Mouse (Mus musculus) heart, embryonic 15.5 days (tissue): Measurements from ENCODE around the gene Pafah1b3. TPM values are rescaled to one million over a fixed set of nuclear protein-coding genes. Genes with fewer than 3 reads are reported as not detected.
"Not testable (repeated sequence)": the region's sequence is repeated elsewhere in the genome, so short reads cannot be mapped to it uniquely, and the experiment has no call there.

Source experiments
- ATAC-seq: fragments of 200-750 bp; cut with Nextera tagmentation; replicated peaks from 2 replicates; pipeline ENCODE4 v1.8.0; 2017; ENCODE audit warnings: low read depth, moderate TSS enrichment; ENCODE audit not compliant: insufficient number of reproducible peaks, insufficient read depth, low FRiP score
- H3K27ac ChIP-seq: fragments of 300-500 bp; sonication (generic); 2 replicates; pipeline ENCODE4 v1.5.1; 2015; ENCODE audit warnings: mild to moderate bottlenecking, inconsistent platforms
- H3K27me3 ChIP-seq: fragments of 300-500 bp; sonication (generic); 2 replicates; pipeline ENCODE4 v1.6.1; 2015; ENCODE audit warnings: inconsistent platforms
- H3K36me3 ChIP-seq: fragments of 300-500 bp; sonication (generic); 2 replicates; pipeline ENCODE4 v1.6.1; 2015; ENCODE audit warnings: mild to moderate bottlenecking, inconsistent platforms
- H3K4me1 ChIP-seq: fragments of 300-500 bp; sonication (generic); replicated peaks from 2 replicates; pipeline ENCODE4 v1.6.1; 2015; ENCODE audit warnings: inconsistent platforms
- H3K4me2 ChIP-seq: fragments of 300-500 bp; sonication (generic); 2 replicates; pipeline ENCODE4 v1.6.1; 2015; ENCODE audit warnings: inconsistent platforms, mild to moderate bottlenecking, moderate library complexity
- H3K4me3 ChIP-seq: fragments of 300-500 bp; sonication (generic); 2 replicates; pipeline ENCODE4 v1.5.1; 2015; ENCODE audit warnings: mild to moderate bottlenecking, inconsistent platforms
- H3K9ac ChIP-seq: fragments of 300-500 bp; sonication (generic); 2 replicates; pipeline ENCODE4 v1.6.1; 2015; ENCODE audit warnings: mild to moderate bottlenecking, inconsistent platforms
- H3K9me3 ChIP-seq: fragments of 300-500 bp; sonication (generic); replicated peaks from 2 replicates; pipeline ENCODE4 v1.6.1; 2016; ENCODE audit warnings: inconsistent platforms
- WGBS: fragments of 180-500 bp; shearing (Covaris S2); methylation state at CpG from one replicate; pipeline ENCODE4 v1.1.7; 2015; ENCODE audit warnings: mixed read lengths; 5-methylcytosine and 5-hydroxymethylcytosine counted together
- polyA plus RNA-seq: library from polyadenylated mRNA; unstranded; fragments of >200 nt; fragmentation: Nextera tagmentation; extraction: Ambion mirVana; gene quantifications from 2 replicates; pipeline ENCODE4 v1.2.1, GENCODE M21; 2015

Gene Pafah1b3
- polyA plus RNA-seq, 1 experiment from 2014 or later = 103 TPM

DNA sequence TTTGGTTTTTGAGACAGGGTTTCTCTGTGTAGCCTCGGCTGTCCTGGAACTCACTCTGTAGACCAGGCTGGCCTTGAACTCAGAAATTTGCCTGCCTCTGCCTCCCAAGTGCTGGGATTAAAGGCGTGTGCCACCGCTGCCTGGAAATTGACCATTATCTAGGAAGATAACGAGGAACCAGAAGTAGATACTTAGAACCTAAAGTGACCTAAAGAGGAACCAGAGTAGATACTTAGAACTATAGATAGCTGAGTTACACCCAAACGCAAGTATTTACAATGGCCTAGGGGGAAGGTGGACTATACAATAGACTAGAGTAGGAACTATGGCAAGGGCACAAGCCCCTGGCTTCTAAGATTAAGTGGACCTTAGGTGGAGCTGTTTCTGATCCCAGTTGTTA lies 32.0 kb downstream of the Pafah1b3 start:
- 76% methylated on average over 5 of the region's 5 CpGs for WGBS
- H3K4me2 ChIP-seq, H3K36me3 ChIP-seq, ATAC-seq, H3K4me3 ChIP-seq, H3K27me3 ChIP-seq, H3K9me3 ChIP-seq, H3K9ac ChIP-seq, H3K27ac ChIP-seq: not testable (repeated sequence)
- peaks cover 29% of the 10 kb centered on the region for H3K4me1 ChIP-seq

DNA sequence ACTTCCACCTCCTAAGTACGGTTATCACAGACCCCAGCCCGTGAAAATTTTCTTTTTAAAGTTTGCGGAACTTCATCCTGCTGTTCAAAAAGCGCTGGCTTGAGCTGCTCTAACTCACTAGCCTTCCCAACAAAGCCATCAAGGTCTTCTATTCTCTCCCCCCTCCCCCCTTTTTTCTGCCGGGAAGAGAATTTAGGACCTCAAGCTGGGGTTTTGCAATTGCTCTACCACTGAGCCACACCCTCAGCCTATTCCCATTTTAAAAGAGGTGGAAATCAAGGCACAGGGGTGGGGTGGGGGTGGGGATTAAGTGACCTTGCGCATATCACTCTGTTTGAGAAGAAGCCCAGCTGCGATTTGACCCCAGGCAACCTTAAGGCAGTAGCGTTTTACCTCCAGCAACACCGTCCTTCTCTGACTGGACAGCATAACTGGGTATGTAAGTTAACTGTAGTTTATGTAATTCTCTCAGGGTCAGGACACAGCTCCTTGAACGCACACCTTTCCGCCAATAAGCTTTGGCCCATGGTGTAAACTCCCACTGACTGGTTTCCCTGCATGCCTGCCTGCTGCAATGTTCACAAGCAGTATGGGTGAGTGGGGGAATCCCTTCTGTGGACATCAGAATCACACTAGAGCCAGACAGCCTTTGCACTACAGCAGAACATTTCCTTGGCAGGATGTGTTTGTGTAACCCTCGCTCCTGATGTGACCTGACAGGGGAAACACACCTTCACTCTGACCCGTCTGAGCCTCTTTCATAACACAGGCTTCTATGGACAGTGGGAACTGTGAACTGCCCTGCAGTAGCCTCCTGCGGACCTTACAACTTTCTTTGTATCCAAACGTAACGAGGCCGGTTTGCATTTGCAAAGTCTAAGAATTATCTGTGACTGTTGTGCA lies 33.6 kb downstream of the Pafah1b3 start:
- no peak overlapping the region for H3K9ac ChIP-seq
- ATAC-seq = no peak
- no peaks in the 10 kb centered on the region for H3K27me3 ChIP-seq
- WGBS = 41% methylated on average over 17 of the region's 17 CpGs
- H3K4me3 ChIP-seq = no peak overlapping the region
- no peaks in the 10 kb centered on the region for H3K36me3 ChIP-seq
- H3K4me1 ChIP-seq = peaks cover 13% of the 10 kb centered on the region
- no peaks in the 10 kb centered on the region for H3K9me3 ChIP-seq
- no peak overlapping the region for H3K4me2 ChIP-seq
- H3K27ac ChIP-seq = no peak overlapping the region

DNA sequence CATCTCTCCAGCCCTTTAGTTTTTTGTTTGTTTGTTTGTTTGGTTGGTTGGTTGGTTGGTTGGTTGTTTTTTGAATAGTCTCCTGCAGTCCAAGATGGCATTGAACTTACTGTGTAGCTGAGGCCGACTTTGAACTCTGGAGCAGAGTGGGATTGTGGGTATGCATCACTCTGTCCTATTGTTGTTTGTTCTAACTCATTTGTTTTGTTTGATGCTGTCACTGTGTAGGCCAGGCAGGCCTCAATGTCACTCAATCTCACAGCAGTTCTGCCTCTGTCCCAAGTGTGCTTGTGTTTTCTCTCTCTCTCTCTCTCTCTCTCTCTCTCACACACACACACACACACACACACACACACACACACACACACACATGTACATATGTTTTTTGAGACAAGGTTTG lies 35.9 kb downstream of the Pafah1b3 start:
- Histone ChIP-seq H3K4me1 (peaks cover 5% of the 10 kb centered on the region), H3K36me3 (no peaks in the 10 kb centered on the region), H3K27ac (no peak overlapping the region), H3K9ac (no peak overlapping the region), H3K9me3 (no peaks in the 10 kb centered on the region), H3K4me2 (no peak overlapping the region), H3K27me3 (no peaks in the 10 kb centered on the region), H3K4me3 (no peak overlapping the region)
- 65% methylated on average over 1 of the region's 1 CpGs for WGBS
- ATAC-seq = no peak

DNA sequence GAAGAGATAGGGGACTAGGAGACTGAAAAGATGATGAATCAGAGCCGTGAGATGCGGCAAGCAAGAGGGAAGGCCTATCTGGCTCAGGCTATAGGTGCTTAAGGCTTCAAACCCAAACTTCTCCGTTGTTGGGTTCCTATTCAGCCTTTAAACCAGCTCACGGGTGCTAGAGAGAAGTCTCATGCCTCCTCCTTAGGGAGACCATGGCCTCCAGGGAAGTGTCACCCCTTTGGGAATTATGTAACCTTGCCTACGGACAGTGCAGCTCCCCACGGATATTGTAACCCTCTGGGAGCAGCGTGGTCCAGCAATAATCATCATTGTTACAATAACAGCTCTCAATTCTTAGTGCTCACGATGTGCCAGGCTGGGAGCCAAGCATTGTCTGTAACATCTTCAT lies 46.0 kb downstream of the Pafah1b3 start:
- no peaks in the 10 kb centered on the region for H3K36me3 ChIP-seq
- WGBS = 24% methylated on average over 8 of the region's 8 CpGs

DNA sequence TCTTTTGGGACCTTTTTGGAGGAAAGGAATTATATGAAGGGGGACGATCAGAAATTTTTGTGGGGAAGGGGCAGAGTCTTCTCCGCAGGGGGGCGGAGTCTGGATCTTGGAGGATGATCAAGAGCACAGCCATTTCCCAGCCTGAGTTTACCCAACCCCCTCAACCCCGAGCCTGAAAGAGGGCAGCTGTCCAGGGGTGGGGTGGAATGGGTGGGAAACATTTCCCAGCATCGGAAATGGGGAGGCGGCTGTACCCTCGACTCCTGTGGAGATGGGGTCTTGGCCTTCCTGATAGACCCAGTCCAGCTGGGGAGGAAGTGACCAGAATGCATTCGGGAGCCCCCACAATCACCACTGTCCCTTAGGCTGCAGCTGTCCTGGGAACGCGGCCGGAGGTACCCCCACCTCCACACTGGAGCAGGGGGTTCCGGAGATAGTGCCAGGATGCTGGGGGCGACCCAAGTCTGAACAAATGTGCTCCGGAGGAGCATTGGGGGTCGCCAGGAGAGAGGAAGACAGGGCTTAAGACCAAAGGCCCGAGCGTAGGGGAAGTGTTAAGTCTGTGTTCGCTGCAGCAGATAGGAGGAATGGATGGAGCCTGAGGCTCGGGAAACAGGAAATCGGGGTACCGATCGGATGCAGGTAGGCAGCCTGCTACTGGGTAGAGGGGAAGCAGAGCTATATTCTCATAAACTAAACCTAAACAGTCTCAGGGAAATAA lies 46.6 kb downstream of the Pafah1b3 start:
- Histone ChIP-seq H3K4me3 (peak overlapping the region; percentile 69), H3K27me3 (no peaks in the 10 kb centered on the region), H3K36me3 (no peaks in the 10 kb centered on the region), H3K4me1 (peaks cover 37% of the 10 kb centered on the region), H3K27ac (peak overlapping the region; percentile 96), H3K4me2 (peak overlapping the region; percentile 94), H3K9me3 (no peaks in the 10 kb centered on the region), H3K9ac (peak overlapping the region; percentile 95)
- 3% methylated on average over 22 of the region's 22 CpGs for WGBS
- peak; percentile 18; the same call in 1 of the 2 replicates for ATAC-seq

More for the DNA sequence above, 46.0 kb downstream of the Pafah1b3 start:
- peak overlapping the region; percentile 69 for H3K4me3 ChIP-seq
- H3K4me1 ChIP-seq = peaks cover 31% of the 10 kb centered on the region
- H3K9me3 ChIP-seq = no peaks in the 10 kb centered on the region
- ATAC-seq = no peak
- H3K4me2 ChIP-seq = peak overlapping the region; percentile 94
- H3K27me3 ChIP-seq = no peaks in the 10 kb centered on the region
- peak overlapping the region; percentile 96 for H3K27ac ChIP-seq
- H3K9ac ChIP-seq = peak overlapping the region; percentile 95

DNA sequence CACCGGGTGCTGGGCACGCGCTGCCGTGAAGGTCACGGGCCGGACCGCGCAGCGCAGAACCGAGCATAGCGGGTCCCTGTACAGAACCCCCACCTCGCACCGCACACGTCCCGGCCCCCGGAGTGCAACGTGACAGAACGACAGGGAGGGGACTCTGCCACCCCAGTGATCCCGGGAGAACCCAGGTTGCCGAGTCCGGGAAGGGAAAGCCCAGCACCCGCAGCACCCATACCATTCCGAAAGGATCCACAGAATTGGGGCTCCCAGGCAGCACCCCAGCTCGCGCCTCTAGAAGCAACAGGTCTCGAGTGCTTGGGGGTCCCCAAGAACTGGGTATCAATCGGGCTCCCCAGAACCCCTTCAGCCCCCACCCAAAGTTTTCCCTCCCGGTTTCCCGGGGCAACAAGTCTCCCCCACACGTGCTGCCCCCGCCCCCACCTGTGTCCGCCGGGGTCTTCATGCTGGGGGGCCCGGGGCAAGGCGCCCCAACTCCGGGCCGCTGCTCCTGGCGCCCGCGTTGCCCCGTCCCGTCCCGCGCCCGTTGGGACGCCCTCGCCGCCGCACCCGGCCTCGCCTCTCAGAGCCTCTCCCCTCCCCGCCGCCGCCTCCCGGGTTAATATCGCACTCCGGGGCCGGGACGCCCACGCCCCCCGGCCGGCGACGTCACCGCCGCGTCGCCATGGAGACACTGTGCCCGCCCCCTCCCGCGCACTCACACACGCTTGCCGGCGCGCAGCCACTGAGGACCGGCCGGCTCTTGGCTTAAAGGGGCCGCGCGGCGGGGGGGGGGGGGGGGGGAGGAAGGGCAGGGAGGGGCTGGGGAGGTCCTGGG lies 47.4 kb downstream of the Pafah1b3 start, which contains the start of gene Erf:
TSS of gene Erf (minus strand) at position 621 of the 832 bp plus-strand sequence.
- H3K27me3 ChIP-seq = no peaks in the 10 kb centered on the region
- peak within 1 kb of the TSS; percentile 95 for H3K9ac ChIP-seq
- H3K4me2 ChIP-seq = peak within 1 kb of the TSS; percentile 94
- no peaks in the 10 kb centered on the region for H3K9me3 ChIP-seq
- peaks cover 7% of the 10 kb centered on the region for H3K36me3 ChIP-seq
- peak within 1 kb of the TSS; percentile 69 for H3K4me3 ChIP-seq
- H3K4me1 ChIP-seq = peaks cover 46% of the 10 kb centered on the region
- peak; percentile 80 for ATAC-seq
- peak within 1 kb of the TSS; percentile 96 for H3K27ac ChIP-seq
- WGBS = 1% methylated on average over 63 of the region's 81 CpGs

DNA sequence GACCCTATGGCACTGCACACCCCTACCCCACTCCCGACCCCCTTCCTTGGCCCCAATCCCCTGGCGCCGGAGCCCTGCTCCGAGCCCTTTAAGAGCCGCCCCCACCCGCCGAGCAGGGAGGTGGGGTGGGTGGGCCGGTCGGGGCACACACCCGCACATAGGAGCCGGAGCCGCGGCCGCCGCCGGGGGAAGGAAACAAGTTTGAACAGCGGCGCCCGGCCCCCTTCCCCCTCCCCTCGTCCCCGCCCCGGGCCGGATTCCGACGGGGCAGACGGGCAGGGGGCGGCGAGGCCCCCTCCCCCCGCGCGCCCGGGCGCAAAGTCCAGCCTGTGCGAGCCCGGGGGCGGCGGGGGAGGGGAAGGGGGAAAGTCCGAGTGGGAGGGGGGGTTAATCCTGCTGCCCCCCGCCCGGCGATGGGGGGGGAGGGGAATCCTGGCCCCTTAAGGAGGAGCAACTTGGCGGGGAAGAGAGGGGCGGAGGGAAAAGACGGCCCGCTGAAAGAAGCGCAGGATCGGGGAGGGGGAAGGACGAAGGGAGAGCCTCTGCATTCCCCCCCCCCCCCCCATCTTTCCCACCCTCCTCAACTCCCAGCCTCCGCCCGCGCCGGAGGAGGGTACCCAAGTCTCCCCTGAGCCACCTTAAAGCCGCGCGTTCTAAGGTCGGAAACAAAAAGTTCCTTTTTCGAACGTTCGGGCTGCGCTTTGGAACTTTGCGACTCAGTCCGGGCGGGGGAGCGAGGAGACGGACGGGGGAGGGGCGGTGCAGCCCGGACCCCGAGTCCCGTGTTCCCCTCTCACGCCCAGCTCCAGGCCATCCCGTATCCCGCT lies 48.3 kb downstream of the Pafah1b3 start:
- Histone ChIP-seq H3K4me2 (peak overlapping the region; percentile 94), H3K36me3 (peaks cover 15% of the 10 kb centered on the region), H3K27ac (peak overlapping the region; percentile 96), H3K27me3 (no peaks in the 10 kb centered on the region), H3K9ac (peak overlapping the region; percentile 95), H3K4me1 (peaks cover 54% of the 10 kb centered on the region), H3K9me3 (no peaks in the 10 kb centered on the region), H3K4me3 (peak overlapping the region; percentile 69)
- peak; percentile 59 for ATAC-seq
- WGBS = under 1% methylated on average over 35 of the region's 73 CpGs

DNA sequence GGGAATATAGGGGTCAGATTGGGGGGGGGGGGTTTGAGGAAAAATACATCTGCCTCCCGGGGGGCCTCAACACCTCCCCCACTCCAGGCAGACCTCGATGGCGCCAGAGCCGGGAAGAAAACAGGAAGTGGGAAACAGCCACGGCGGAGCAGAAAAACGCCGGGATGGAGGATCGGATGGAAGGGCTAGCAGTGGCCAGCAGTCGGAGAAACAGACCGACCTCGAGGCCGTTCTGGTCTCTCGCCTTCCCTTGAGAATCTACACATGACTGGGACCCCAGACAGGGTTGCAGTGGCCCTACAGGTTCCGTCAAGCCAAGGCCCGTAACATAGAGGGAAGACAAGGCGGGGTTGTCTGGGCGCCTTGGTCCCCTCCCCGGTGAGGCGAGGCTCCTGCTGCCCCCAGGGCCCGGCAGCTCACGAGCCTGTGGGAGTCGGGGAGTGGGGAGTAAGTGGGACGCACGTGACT lies 48.9 kb downstream of the Pafah1b3 start:
- peak; percentile 2; the same call in 1 of the 2 replicates for ATAC-seq
- peaks cover 58% of the 10 kb centered on the region for H3K4me1 ChIP-seq
- H3K9me3 ChIP-seq = no peaks in the 10 kb centered on the region
- H3K36me3 ChIP-seq = peaks cover 21% of the 10 kb centered on the region
- H3K27ac ChIP-seq = peak overlapping the region; percentile 96
- no peaks in the 10 kb centered on the region for H3K27me3 ChIP-seq
- under 1% methylated on average over 25 of the region's 25 CpGs for WGBS
- peak overlapping the region; percentile 69 for H3K4me3 ChIP-seq
- peak overlapping the region; percentile 94 for H3K4me2 ChIP-seq
- peak overlapping the region; percentile 95 for H3K9ac ChIP-seq

DNA sequence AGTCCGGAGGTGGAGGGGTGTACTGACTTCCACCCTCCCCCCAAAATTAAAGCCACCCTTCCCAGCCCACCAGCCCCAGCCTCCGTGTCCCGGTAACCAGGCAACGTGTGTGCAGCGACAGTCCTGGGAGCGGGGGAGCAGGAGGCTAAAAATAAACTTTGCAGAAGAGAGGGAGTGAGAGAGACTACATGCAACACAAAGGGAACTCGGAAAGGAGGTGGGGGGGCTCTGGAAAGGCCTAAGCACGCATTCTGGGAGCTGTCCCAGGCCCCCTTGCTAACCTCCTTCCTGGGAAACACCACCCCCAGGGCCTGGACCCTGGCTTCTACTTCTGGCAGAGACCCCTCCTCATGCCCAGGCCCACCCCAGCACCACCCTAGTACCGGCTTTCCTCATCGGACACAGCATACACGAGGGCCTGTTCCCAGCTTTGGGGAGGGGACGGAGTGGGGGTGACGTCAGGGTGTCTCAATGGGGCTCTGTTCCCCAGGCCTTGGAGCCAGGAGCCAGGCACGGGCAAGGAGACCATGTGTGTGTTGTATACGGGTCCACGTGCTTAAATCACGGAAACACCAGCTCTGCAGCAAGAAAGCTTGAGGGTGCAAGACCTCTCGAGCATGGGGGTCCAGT lies 49.7 kb downstream of the Pafah1b3 start:
- Histone ChIP-seq H3K9me3 (no peaks in the 10 kb centered on the region), H3K36me3 (peaks cover 25% of the 10 kb centered on the region), H3K27ac (peak overlapping the region; percentile 96), H3K4me2 (peak overlapping the region; percentile 94), H3K4me1 (peaks cover 63% of the 10 kb centered on the region), H3K4me3 (peak overlapping the region; percentile 69), H3K9ac (peak overlapping the region; percentile 95), H3K27me3 (no peaks in the 10 kb centered on the region)
- ATAC-seq = no peak
- WGBS = under 1% methylated on average over 18 of the region's 18 CpGs

DNA sequence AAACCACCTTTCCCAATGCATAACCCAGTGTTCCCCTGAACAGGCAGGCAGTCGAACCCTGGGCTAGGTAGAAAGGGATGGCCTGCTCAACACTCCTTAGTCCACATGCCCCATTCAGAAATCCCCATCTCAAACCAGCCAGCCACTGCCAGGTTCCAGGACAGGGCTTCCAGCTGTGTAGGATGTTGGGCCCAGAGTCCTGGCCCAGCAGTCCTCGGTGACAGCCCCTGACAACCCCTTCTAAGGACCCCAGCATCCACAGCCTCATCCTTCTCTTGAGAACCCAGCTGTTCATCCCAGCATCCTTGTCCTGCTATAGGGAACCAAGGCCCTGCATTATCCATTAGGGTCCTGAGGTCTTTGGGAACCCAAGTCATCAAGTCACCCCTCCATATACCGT lies 50.3 kb downstream of the Pafah1b3 start:
- Histone ChIP-seq H3K4me2 (peak overlapping the region; percentile 94), H3K4me1 (peaks cover 66% of the 10 kb centered on the region), H3K9ac (peak overlapping the region; percentile 95), H3K9me3 (no peaks in the 10 kb centered on the region), H3K36me3 (peaks cover 31% of the 10 kb centered on the region), H3K27ac (peak overlapping the region; percentile 96), H3K27me3 (no peaks in the 10 kb centered on the region), H3K4me3 (peak overlapping the region; percentile 69)
- WGBS = 8% methylated on average over 3 of the region's 3 CpGs
- no peak for ATAC-seq
